Mouse (Mus musculus): ENCODE data around the gene Lrrfip2. TPM values are rescaled to one million over a fixed set of nuclear protein-coding genes. Genes with fewer than 3 reads are reported as not detected.

The Lrrfip2 gene
- total RNA-seq, 2 experiments from 2014 or later = 132 to 133 TPM

- no peak for DNase-seq
Observed at GRCm38 (mm10) chr9:111223406-111223805, 106.0 kb downstream of the Lrrfip2 start.

GRCm38 (mm10) chr9:111228446-111228845 is 111.1 kb downstream of the Lrrfip2 start:
- peak; percentile 62 for DNase-seq

GRCm38 (mm10) chr9:111234701-111235100 is 117.3 kb downstream of the Lrrfip2 start:
- DNase-seq = no peak

GRCm38 (mm10) chr9:111237726-111238125 is 120.3 kb downstream of the Lrrfip2 start:
- DNase-seq = no peak

DNA sequence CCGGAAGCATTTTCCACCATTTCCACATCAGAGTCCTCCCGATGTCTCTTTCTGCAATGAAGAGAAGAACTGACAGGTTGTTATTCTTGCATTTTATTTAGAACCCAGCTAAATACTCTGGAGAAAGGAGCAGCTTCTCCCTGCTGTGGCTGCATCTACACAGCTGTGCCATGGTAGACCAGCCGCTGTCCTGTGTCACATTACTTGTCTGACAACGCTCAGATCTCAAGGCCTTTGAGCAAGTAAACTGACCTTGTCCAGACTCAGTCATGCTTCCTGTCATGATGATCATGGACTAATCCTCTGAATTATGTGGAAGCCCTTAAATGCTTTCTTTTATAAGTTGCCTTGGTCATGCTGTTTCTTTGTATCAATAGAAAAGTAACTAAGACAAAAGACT is 122.4 kb downstream of the Lrrfip2 start:
- no peak for DNase-seq

DNA sequence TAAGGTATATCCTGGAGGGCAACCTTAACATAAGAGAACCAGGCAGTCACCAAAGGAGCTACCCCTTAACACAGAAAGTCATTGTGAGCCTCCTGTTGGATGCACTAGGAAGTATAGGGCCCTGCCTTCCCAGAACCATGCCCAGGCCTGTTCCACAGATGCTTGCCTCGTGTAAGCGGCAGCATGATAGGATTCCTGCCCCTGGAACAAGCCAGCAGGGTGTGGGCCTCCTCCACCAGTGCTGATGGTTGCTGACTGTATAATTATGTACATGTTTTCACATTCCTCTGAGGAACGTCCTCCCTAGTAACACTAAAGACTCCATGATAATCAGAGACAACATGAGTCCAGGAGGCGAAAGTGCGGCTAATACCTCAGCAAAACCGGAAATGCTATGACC is 126.0 kb downstream of the Lrrfip2 start:
- DNase-seq = no peak

- no peak for DNase-seq
Observed at GRCm38 (mm10) chr9:111245546-111245945, 128.2 kb downstream of the Lrrfip2 start.

DNA sequence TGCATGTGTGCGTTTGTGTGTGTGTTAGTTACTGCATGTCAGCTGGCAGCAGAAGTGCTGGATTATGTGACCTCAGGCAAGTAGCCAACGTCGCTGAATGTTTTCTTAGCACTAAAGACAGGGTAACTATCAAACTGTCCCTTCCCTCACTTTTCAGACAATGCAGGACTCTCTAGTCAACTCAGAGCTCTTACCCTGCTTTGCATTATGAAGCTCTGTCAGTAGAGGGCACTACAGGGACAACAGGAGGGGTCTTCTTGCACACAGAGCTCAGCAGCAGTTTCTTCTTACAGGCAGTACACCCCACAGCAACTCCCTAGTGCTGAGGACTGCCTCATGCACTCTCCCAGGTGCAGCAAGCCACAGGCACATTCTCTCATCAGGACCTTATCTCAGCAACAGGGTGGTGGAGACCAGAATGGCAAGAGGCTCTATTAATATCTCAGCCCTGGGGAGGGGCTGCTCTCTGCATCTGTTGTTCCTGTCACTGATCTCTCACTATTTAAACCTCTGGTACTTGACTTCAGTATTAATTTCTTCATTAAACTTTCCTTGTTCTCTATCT is 130.4 kb downstream of the Lrrfip2 start:
- DNase-seq = peak; percentile 47

GRCm38 (mm10) chr9:111252161-111252869 is 134.9 kb downstream of the Lrrfip2 start:
- DNase-seq = no peak

GRCm38 (mm10) chr9:111260360-111260985 is 143.1 kb downstream of the Lrrfip2 start:
- DNase-seq = peak; percentile 29

DNA sequence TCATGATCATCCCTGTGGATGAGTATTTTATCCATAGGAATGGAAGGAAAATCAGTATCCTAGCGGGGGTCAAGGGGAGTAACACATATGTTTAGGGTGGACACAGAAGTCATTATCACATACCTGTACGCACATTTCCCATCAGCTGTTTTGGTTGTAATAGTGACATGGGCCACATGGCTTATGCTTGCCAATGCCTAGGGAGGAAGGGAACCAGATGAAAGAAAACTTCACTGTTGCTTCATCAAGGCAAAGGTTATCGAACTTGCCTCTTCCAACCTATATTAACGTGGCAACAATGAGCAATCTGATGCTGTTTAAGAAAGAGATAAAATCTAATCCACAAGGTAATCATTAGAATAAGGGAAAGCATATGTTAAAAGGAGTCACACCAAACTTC is 144.0 kb downstream of the Lrrfip2 start:
- no peak for DNase-seq

GRCm38 (mm10) chr9:111267998-111268397 is 150.6 kb downstream of the Lrrfip2 start:
- DNase-seq = no peak

DNA sequence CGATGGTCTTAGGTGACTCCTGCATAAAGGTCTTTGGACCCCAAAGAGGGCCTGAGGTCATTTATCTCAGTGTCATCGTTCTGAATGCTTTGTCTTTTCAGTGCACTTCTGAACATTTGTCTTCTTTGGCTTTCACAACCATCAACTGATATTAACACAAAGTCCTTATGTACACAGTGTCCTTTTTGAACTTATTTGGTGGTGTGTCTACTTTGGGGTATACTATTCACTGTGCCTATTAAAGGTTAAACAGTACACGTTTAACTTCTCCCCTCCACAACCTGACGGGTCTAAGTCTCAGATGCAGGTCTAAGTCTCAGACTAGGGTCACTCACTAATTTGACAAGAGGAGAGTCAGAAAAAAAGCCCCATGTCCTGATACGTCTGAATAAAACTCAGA is 153.2 kb downstream of the Lrrfip2 start:
- no peak for DNase-seq

GRCm38 (mm10) chr9:111271056-111271433 is 153.7 kb downstream of the Lrrfip2 start:
- no peak for DNase-seq

GRCm38 (mm10) chr9:111271434-111272160 is 154.2 kb downstream of the Lrrfip2 start, which contains the start of the genes Mlh1 and Epm2aip1:
TSS of gene Mlh1 (minus strand) at chr9:111271791.
TSS of gene Epm2aip1 (plus strand) at chr9:111271929.
- DNase-seq = peak; percentile 100

DNA sequence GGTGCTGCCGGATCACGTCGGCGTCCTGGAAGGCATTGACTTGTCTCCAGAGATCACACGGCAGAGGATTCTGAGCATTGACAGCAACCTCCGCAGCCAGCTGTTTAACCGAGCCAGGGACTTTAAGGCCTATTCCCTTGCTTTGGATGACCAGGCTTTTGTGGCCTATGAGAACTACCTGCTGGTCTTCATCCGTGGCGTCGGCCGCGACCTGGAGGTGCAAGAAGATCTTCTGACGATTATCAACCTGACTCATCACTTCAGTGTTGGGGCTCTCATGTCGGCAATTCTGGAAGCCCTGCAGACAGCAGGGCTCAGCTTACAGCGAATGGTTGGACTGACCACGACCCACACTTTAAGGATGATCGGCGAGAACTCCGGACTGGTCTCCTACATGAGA is 155.0 kb downstream of the Lrrfip2 start:
- DNase-seq = no peak

DNA sequence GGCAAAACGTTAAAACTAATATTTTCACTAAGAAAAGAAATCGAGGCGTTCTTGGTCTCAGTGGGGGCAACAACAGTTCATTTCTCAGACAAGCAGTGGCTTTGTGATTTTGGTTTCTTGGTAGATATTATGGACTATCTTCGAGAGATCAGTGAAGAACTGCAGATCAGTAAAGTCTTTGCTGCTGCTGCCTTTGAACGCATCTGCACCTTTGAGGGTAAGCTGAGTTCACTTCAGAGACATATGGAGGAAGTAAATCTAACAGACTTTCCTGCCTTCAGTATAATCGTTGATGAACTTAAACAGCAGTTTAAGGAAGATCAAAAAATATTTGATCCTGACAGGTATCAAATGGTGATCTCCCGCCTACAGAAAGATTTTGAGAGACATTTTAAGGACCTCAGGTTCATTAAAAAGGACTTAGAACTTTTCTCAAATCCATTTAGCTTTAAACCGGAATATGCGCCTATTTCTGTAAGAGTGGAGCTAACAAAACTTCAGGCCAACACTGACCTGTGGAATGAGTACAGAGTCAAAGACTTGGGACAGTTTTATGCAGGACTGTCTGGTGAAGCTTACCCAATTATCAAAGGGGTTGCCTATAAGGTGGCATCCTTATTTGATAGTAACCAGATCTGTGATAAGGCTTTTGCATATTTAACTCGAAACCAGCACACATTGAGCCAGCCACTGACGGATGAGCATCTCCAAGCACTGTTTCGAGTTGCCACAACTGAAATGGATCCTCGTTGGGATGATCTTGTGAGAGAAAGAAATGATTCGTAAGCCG is 155.8 kb downstream of the Lrrfip2 start:
- DNase-seq = no peak

DNA sequence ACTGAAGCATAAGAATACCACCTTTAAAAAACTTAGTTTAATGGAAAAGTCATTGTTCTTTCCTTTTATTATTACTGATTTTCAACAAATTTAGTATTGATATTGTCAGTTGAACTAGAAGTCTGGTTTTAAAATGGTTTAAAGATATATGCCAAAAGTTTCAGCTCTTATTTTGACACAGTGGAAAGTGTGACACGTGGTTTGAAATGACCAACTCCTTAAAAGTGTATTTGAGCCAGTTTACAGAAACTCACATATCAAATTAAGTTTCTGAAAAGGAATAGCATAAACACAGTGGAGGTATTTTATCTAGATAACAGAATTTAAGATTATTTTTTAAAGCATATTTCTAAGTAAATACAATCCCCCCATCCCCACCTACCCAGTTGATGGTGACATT is 156.6 kb downstream of the Lrrfip2 start:
- no peak for DNase-seq

- DNase-seq = no peak
Observed at GRCm38 (mm10) chr9:111275156-111275555, 157.8 kb downstream of the Lrrfip2 start.

All from heart, postnatal 4 days (tissue).